Mouse (Mus musculus): ENCODE measurements around the gene D7Ertd443e. TPM values are rescaled to one million over a fixed set of nuclear protein-coding genes. Genes with fewer than 3 reads are reported as not detected.

D7Ertd443e gene
- polyA plus RNA-seq, 1 experiment from 2014 or later = 0.18 TPM

DNA sequence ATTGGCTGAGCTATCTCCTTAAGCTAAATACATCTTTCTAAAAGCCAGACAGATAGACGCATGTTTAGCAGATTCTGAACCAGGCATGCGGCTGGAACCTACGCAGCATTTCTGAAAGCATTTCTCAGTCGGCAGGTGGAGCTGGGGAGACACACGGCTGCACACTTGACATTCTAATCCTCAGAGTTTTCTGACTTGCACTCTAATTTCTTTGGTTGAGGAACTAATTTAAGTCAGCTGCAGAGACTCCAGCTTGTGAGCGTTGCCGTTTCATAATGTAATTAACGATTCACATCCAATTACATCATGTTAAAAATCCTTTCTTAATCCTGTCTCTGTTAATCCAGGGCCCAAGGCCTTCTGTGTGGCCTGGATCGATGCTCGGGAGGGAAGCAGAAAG is 64.5 kb downstream of the D7Ertd443e start:
- no peak for ATAC-seq
- no peaks in the 10 kb centered on the region; the same call in 1 of the 2 replicates for H3K4me1 ChIP-seq (ENCODE audit: control insufficient read depth, insufficient read depth, low read length)
- H3K36me3 ChIP-seq (ENCODE audit: control insufficient read depth, insufficient read depth, low read length) = no peaks in the 10 kb centered on the region
- no peak overlapping the region for H3K9ac ChIP-seq (ENCODE audit: low read depth, low read length)
- 24% methylated on average over 10 of the region's 10 CpGs for WGBS
- no peaks in the 10 kb centered on the region for H3K9me3 ChIP-seq (replicated peaks; ENCODE audit: control insufficient read depth, low read length, poor library complexity, severe bottlenecking)
- H3K4me3 ChIP-seq (ENCODE audit: low read depth, low read length) = no peak overlapping the region
- H3K27ac ChIP-seq (ENCODE audit: low read length) = no peak overlapping the region
- no peak overlapping the region for H3K4me2 ChIP-seq (ENCODE audit: low read length)
- H3K27me3 ChIP-seq (ENCODE audit: control insufficient read depth, insufficient read depth, low read depth, low read length) = no peaks in the 10 kb centered on the region

DNA sequence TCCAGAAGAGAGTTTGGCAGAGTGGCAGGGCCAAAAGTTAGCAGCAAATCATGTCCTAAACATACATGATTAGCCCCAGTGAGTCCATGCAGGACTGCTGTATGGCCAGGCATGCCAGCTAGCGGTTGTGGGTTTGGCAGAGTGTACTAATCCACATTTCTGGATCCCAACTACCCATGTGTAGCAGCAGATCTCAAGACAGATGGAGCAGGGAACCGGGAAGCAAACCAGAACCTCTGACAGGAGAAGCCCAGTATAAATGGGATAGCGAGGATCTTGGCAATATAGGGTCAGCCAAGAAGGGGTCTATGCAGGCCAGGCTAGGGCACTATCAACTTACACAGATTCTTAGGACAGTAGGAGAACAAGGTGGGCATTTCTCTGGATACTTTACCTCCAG is 83.4 kb downstream of the D7Ertd443e start:
- Histone ChIP-seq H3K4me3 (ENCODE audit: low read depth, low read length) (no peak overlapping the region), H3K4me2 (ENCODE audit: low read length) (no peak overlapping the region), H3K9me3 (replicated peaks; ENCODE audit: control insufficient read depth, low read length, poor library complexity, severe bottlenecking) (0 out of 2 replicates have a peak, but pooled peaks cover 3% of the 10 kb centered on the region), H3K36me3 (ENCODE audit: control insufficient read depth, insufficient read depth, low read length) (no peaks in the 10 kb centered on the region), H3K27me3 (ENCODE audit: control insufficient read depth, insufficient read depth, low read depth, low read length) (no peaks in the 10 kb centered on the region), H3K27ac (ENCODE audit: low read length) (no peak overlapping the region), H3K9ac (ENCODE audit: low read depth, low read length) (no peak overlapping the region), H3K4me1 (ENCODE audit: control insufficient read depth, insufficient read depth, low read length) (no peaks in the 10 kb centered on the region)
- WGBS = 92% methylated on average over 3 of the region's 3 CpGs
- ATAC-seq = no peak

DNA sequence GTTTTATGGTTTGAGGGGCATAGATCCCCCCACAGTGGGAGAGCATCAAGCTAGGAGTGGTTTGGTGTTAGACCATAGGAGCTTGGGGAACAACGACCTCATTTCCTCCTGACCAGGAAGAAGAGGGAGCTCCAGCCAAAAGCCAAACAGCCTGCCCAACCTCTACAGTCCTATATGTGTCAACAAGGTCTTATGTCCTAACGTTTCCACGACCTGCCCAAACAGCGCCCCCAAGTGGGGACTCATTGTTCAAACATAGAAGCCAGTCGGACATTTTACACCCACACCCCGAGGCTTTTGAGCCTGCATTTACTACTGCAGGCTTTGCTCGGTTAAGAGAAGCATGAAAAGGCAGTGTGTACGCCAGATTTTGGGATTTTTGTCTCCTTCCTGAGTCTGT is 84.2 kb downstream of the D7Ertd443e start:
- 54% methylated on average over 8 of the region's 8 CpGs for WGBS
- H3K4me1 ChIP-seq (ENCODE audit: control insufficient read depth, insufficient read depth, low read length) = no peaks in the 10 kb centered on the region
- no peaks in the 10 kb centered on the region for H3K27me3 ChIP-seq (ENCODE audit: control insufficient read depth, insufficient read depth, low read depth, low read length)
- H3K36me3 ChIP-seq (ENCODE audit: control insufficient read depth, insufficient read depth, low read length) = no peaks in the 10 kb centered on the region
- no peak overlapping the region for H3K4me3 ChIP-seq (ENCODE audit: low read depth, low read length)
- H3K4me2 ChIP-seq (ENCODE audit: low read length) = no peak overlapping the region
- no peak overlapping the region for H3K9ac ChIP-seq (ENCODE audit: low read depth, low read length)
- no peaks in the 10 kb centered on the region for H3K9me3 ChIP-seq (replicated peaks; ENCODE audit: control insufficient read depth, low read length, poor library complexity, severe bottlenecking)
- ATAC-seq = no peak
- no peak overlapping the region for H3K27ac ChIP-seq (ENCODE audit: low read length)

DNA sequence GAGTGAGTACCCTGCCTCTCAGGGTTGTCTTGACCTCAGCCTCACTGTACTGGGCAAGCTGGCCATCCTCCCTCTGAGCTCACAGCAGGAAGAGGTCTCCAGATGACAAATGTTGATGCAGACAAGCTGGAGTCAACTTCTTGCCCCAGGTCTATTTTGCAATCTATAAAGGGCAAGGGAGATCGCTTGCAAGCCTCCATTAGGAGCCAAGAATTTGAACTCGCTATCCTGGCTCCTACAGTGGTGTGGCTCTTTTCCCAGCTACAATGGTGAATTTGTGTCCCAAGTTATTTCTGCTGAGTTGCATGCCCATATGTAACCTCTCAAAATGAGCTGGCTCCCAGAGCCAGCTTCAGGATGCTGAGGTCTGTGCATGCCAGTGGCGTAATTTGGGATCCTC is 92.7 kb downstream of the D7Ertd443e start:
- H3K36me3 ChIP-seq (ENCODE audit: control insufficient read depth, insufficient read depth, low read length) = no peaks in the 10 kb centered on the region; the same call in 1 of the 2 replicates
- ATAC-seq = no peak
- WGBS = 89% methylated on average over 3 of the region's 3 CpGs
- H3K27me3 ChIP-seq (ENCODE audit: control insufficient read depth, insufficient read depth, low read depth, low read length) = no peaks in the 10 kb centered on the region
- no peak overlapping the region for H3K4me3 ChIP-seq (ENCODE audit: low read depth, low read length)
- H3K9ac ChIP-seq (ENCODE audit: low read depth, low read length) = no peak overlapping the region
- no peak overlapping the region for H3K27ac ChIP-seq (ENCODE audit: low read length)
- no peak overlapping the region for H3K4me2 ChIP-seq (ENCODE audit: low read length)
- peaks cover 3% of the 10 kb centered on the region; the same call in 1 of the 2 replicates for H3K9me3 ChIP-seq (replicated peaks; ENCODE audit: control insufficient read depth, low read length, poor library complexity, severe bottlenecking)
- no peaks in the 10 kb centered on the region for H3K4me1 ChIP-seq (ENCODE audit: control insufficient read depth, insufficient read depth, low read length)

DNA sequence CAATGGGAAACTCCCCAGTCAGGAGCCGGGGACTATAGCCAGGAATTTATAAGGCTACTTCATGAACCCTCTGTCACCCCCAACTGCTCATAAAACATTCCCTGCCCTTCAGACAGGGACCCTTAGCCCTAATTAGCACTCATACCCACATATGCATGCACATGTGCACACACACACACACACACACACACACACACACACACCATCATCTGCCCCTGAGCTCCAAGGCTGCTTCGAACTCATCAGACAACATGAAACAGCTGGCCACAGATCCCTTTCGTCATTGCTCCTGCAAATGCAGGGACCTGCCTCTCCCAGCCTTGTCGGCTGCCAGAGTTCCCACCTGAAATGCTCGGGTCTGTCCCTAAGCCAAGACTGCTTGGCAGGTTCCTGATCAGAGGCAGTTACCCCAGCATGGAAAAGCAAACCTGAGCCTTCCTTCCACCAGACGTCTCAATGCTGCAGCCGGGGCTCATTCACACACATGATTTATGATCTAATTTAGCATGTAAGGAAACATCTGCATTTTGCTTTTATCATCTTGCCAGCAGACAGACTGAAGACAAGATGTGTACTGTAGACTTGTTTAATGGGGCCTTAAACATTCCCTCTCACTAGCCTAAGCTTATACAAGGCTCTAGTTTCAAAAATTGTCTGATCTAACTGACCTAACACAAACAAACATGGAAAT is 95.7 kb downstream of the D7Ertd443e start:
- H3K9me3 ChIP-seq (replicated peaks; ENCODE audit: control insufficient read depth, low read length, poor library complexity, severe bottlenecking) = peaks cover 3% of the 10 kb centered on the region; the same call in 1 of the 2 replicates
- H3K4me3 ChIP-seq (ENCODE audit: low read depth, low read length) = no peak overlapping the region
- H3K4me1 ChIP-seq (ENCODE audit: control insufficient read depth, insufficient read depth, low read length) = no peaks in the 10 kb centered on the region
- no peak overlapping the region for H3K9ac ChIP-seq (ENCODE audit: low read depth, low read length)
- no peaks in the 10 kb centered on the region; the same call in 1 of the 2 replicates for H3K36me3 ChIP-seq (ENCODE audit: control insufficient read depth, insufficient read depth, low read length)
- H3K27me3 ChIP-seq (ENCODE audit: control insufficient read depth, insufficient read depth, low read depth, low read length) = no peaks in the 10 kb centered on the region
- 73% methylated on average over 7 of the region's 7 CpGs for WGBS
- H3K27ac ChIP-seq (ENCODE audit: low read length) = no peak overlapping the region
- ATAC-seq = no peak
- no peak overlapping the region for H3K4me2 ChIP-seq (ENCODE audit: low read length)

DNA sequence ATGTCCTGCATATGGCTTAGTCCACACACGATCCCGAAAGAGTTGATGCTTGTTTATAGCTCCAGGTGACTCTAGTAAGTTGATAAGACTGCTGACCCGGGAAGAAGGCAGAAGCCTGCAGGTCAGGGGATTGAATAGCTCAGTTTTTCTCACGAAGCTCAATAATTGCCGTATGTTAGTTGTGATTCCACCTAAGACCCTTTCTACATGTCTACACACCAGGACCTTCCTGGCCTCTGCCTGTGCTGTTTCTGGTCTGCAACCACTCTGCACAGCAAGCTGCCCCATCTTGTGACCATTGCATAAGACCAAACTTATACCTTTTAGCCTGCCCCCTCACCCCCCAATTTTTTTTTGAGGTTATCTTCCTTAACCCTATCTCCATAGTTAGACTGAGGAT is 96.3 kb downstream of the D7Ertd443e start:
- WGBS = 89% methylated on average over 5 of the region's 5 CpGs
- H3K9ac ChIP-seq (ENCODE audit: low read depth, low read length) = no peak overlapping the region
- H3K4me2 ChIP-seq (ENCODE audit: low read length) = no peak overlapping the region
- no peaks in the 10 kb centered on the region for H3K4me1 ChIP-seq (ENCODE audit: control insufficient read depth, insufficient read depth, low read length)
- H3K27ac ChIP-seq (ENCODE audit: low read length) = no peak overlapping the region
- H3K36me3 ChIP-seq (ENCODE audit: control insufficient read depth, insufficient read depth, low read length) = no peaks in the 10 kb centered on the region; the same call in 1 of the 2 replicates
- ATAC-seq = no peak
- H3K4me3 ChIP-seq (ENCODE audit: low read depth, low read length) = no peak overlapping the region
- no peaks in the 10 kb centered on the region for H3K27me3 ChIP-seq (ENCODE audit: control insufficient read depth, insufficient read depth, low read depth, low read length)
- peaks cover 1% of the 10 kb centered on the region; the same call in 1 of the 2 replicates for H3K9me3 ChIP-seq (replicated peaks; ENCODE audit: control insufficient read depth, low read length, poor library complexity, severe bottlenecking)

DNA sequence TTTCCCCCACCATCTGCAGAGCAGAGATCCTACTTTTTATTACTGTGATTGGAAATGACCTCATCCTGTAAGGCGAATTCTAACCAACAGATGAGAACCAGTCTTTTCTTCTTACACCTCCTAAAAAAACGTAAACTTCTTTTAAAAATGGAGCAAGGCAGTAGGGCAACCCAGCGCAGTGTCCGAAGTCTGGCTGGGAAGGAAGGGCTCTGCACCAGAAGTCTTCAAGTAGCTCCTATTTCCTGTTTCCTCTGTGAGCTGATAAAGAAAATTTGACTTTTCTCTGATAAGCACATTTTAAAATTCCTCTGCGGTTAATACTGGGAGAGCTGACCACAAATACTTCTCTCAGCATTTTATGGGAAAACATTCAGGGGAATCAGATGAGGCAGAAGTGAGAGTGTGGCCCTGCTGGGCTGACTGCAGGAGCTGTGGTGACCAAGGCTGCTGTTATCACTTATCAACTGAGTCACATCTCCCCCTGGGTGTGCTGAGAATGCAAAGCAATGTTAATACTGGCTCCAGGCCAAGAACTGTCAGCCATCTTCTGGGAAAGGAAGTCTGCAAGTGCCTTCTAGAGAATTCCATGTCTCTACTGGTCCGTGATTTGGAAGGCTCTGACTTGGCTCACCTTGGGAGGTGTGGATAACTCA is 97.8 kb downstream of the D7Ertd443e start:
- no peak overlapping the region for H3K27ac ChIP-seq (ENCODE audit: low read length)
- 87% methylated on average over 6 of the region's 6 CpGs for WGBS
- H3K9ac ChIP-seq (ENCODE audit: low read depth, low read length) = no peak overlapping the region
- no peaks in the 10 kb centered on the region for H3K4me1 ChIP-seq (ENCODE audit: control insufficient read depth, insufficient read depth, low read length)
- H3K4me2 ChIP-seq (ENCODE audit: low read length) = no peak overlapping the region
- no peaks in the 10 kb centered on the region for H3K36me3 ChIP-seq (ENCODE audit: control insufficient read depth, insufficient read depth, low read length)
- H3K9me3 ChIP-seq (replicated peaks; ENCODE audit: control insufficient read depth, low read length, poor library complexity, severe bottlenecking) = no peaks in the 10 kb centered on the region
- no peak for ATAC-seq
- no peaks in the 10 kb centered on the region for H3K27me3 ChIP-seq (ENCODE audit: control insufficient read depth, insufficient read depth, low read depth, low read length)
- H3K4me3 ChIP-seq (ENCODE audit: low read depth, low read length) = no peak overlapping the region

DNA sequence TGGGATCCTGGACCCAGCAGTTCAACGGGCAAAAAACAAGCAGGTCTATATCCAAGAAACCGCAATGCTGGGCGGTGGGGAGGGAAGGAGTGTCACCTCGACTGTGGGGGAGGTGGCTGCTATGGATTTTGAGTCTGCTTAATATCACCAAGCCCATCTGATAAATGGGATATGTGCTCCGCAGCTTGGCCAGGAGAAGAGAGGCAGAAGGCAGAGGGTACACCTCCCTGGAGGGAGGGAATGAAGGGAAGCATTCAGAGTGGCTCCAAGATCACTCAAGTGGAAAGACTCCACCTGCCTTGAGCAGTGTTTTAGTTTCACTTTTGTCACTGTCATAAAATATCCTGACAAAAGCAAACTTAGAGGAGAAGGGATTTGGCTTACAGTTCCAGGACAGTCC is 112.5 kb downstream of the D7Ertd443e start:
- Histone ChIP-seq H3K27ac (ENCODE audit: low read length) (no peak overlapping the region), H3K9ac (ENCODE audit: low read depth, low read length) (no peak overlapping the region), H3K36me3 (ENCODE audit: control insufficient read depth, insufficient read depth, low read length) (no peaks in the 10 kb centered on the region), H3K4me2 (ENCODE audit: low read length) (no peak overlapping the region), H3K4me1 (ENCODE audit: control insufficient read depth, insufficient read depth, low read length) (no peaks in the 10 kb centered on the region), H3K4me3 (ENCODE audit: low read depth, low read length) (no peak overlapping the region), H3K9me3 (replicated peaks; ENCODE audit: control insufficient read depth, low read length, poor library complexity, severe bottlenecking) (no peaks in the 10 kb centered on the region), H3K27me3 (ENCODE audit: control insufficient read depth, insufficient read depth, low read depth, low read length) (no peaks in the 10 kb centered on the region)
- WGBS = 89% methylated on average over 5 of the region's 5 CpGs
- ATAC-seq = no peak

DNA sequence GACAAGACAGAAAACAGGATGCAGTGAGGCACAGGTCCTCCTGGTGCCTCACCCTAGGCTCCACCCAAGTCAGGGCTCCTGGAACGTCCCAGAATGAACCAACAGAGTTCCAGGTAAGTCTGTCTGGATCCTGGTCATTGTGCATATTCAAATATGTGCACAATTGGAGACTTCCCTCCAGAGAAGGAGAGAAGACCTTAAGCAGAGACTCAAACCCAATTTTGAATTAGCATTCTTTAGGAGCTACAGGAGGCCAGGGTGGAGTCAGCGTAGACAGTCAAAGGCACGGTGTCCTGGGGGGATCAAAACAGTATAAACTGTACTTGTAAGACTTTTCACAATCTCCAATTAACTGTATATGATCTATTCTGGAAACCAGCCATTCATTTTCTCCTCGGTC is 113.0 kb downstream of the D7Ertd443e start:
- no peak overlapping the region for H3K4me3 ChIP-seq (ENCODE audit: low read depth, low read length)
- H3K9ac ChIP-seq (ENCODE audit: low read depth, low read length) = no peak overlapping the region
- WGBS = 79% methylated on average over 4 of the region's 4 CpGs
- ATAC-seq = no peak
- no peaks in the 10 kb centered on the region for H3K36me3 ChIP-seq (ENCODE audit: control insufficient read depth, insufficient read depth, low read length)
- H3K9me3 ChIP-seq (replicated peaks; ENCODE audit: control insufficient read depth, low read length, poor library complexity, severe bottlenecking) = no peaks in the 10 kb centered on the region
- no peaks in the 10 kb centered on the region for H3K27me3 ChIP-seq (ENCODE audit: control insufficient read depth, insufficient read depth, low read depth, low read length)
- no peaks in the 10 kb centered on the region for H3K4me1 ChIP-seq (ENCODE audit: control insufficient read depth, insufficient read depth, low read length)
- H3K27ac ChIP-seq (ENCODE audit: low read length) = no peak overlapping the region
- no peak overlapping the region for H3K4me2 ChIP-seq (ENCODE audit: low read length)

Measured in midbrain, embryonic 16.5 days (tissue).